Mouse (Mus musculus): ENCODE measurements at regions not wholly inside any gene's neighbourhood (a gene's known extent, or its start where the extent isn't known, plus 50 kb on each side); places are given as distances from the start of the nearest gene placed in this dataset.

- in situ Hi-C loops (cut with MboI, MseI), result no loop called here
Observed at GRCm38 (mm10) chr2:128334757-128335500, 209.1 kb downstream of the Bcl2l11 start.

- in situ Hi-C loops (cut with MboI, MseI), result no loop called here
Observed at GRCm38 (mm10) chr2:128337192-128337591, 211.4 kb downstream of the Bcl2l11 start.

GRCm38 (mm10) chr2:128337791-128338190 lies 212.0 kb downstream of the Bcl2l11 start:
- in situ Hi-C loops (cut with MboI, MseI), result no loop called here

- in situ Hi-C loops (cut with MboI, MseI), result no loop called here
Observed at GRCm38 (mm10) chr2:128338474-128338873, 212.6 kb downstream of the Bcl2l11 start.

GRCm38 (mm10) chr2:128339061-128339642 lies 213.3 kb downstream of the Bcl2l11 start:
- in situ Hi-C loops (cut with MboI, MseI), result no loop called here

GRCm38 (mm10) chr2:128339643-128340487 lies 214.0 kb downstream of the Bcl2l11 start:
- in situ Hi-C loops (cut with MboI, MseI), result no loop called here

- in situ Hi-C loops (cut with MboI, MseI), result no loop called here
Observed at GRCm38 (mm10) chr2:128340631-128341240, 214.9 kb downstream of the Bcl2l11 start.

- in situ Hi-C loops (cut with MboI, MseI), result no loop called here
Observed at GRCm38 (mm10) chr2:128342212-128342611, 216.4 kb downstream of the Bcl2l11 start.

GRCm38 (mm10) chr2:128345557-128345956 lies 219.7 kb downstream of the Bcl2l11 start:
- in situ Hi-C loops (cut with MboI, MseI), result no loop called here

GRCm38 (mm10) chr2:128348556-128348955 lies 222.7 kb downstream of the Bcl2l11 start:
- in situ Hi-C loops (cut with MboI, MseI), result no loop called here

GRCm38 (mm10) chr2:128351405-128351804 lies 225.6 kb downstream of the Bcl2l11 start:
- in situ Hi-C loops (cut with MboI, MseI), result loop anchor here (25.0 kb wide), 1 partner anchor 1214 kb away; the partner anchor contains the start of genes Itpripl1 and Ncaph

GRCm38 (mm10) chr2:128352533-128352932 lies 226.7 kb downstream of the Bcl2l11 start:
- in situ Hi-C loops (cut with MboI, MseI), result loop anchor here (25.0 kb wide), 1 partner anchor 1215 kb away; the partner anchor contains the start of genes Itpripl1 and Ncaph

GRCm38 (mm10) chr2:128353457-128353856 lies 227.6 kb downstream of the Bcl2l11 start:
- in situ Hi-C loops (cut with MboI, MseI), result loop anchor here (25.0 kb wide), 1 partner anchor 1216 kb away; the partner anchor contains the start of genes Itpripl1 and Ncaph

GRCm38 (mm10) chr2:128356326-128356725 lies 230.5 kb downstream of the Bcl2l11 start:
- in situ Hi-C loops (cut with MboI, MseI), result loop anchor here (5.0 to 25.0 kb wide), 2 partner anchors 36 to 1219 kb away; partner anchors contain the start of genes Itpripl1 and Ncaph

- in situ Hi-C loops (cut with MboI, MseI), result loop anchor here (5.0 to 25.0 kb wide), 2 partner anchors 33 to 1222 kb away; partner anchors contain the start of genes Itpripl1 and Ncaph
Observed at GRCm38 (mm10) chr2:128359106-128359505, 231.9 kb upstream of the Spdye4c start.

GRCm38 (mm10) chr2:128360517-128360916 lies 230.5 kb upstream of the Spdye4c start:
- in situ Hi-C loops (cut with MboI, MseI), result loop anchor here (25.0 kb wide), 1 partner anchor 1223 kb away; the partner anchor contains the start of genes Itpripl1 and Ncaph

GRCm38 (mm10) chr2:128361436-128361835 lies 229.6 kb upstream of the Spdye4c start:
- in situ Hi-C loops (cut with MboI, MseI), result loop anchor here (25.0 kb wide), 1 partner anchor 1224 kb away; the partner anchor contains the start of genes Itpripl1 and Ncaph

- in situ Hi-C loops (cut with MboI, MseI), result loop anchor here (25.0 kb wide), 1 partner anchor 1227 kb away; the partner anchor contains the start of genes Itpripl1 and Ncaph
Observed at GRCm38 (mm10) chr2:128364161-128364560, 226.8 kb upstream of the Spdye4c start.

- in situ Hi-C loops (cut with MboI, MseI), result loop anchor here (25.0 kb wide), 1 partner anchor 1228 kb away; the partner anchor contains the start of genes Itpripl1 and Ncaph
Observed at GRCm38 (mm10) chr2:128365004-128365403, 226.0 kb upstream of the Spdye4c start.

- in situ Hi-C loops (cut with MboI, MseI), result loop anchor here (25.0 kb wide), 1 partner anchor 1228 kb away; the partner anchor contains the start of genes Itpripl1 and Ncaph
Observed at GRCm38 (mm10) chr2:128365775-128366174, 225.2 kb upstream of the Spdye4c start.

All from regulatory T cell (primary cell).